Mouse (Mus musculus) embryo, embryonic 11 days (tissue): ENCODE results near the gene Slc17a5.

ENCODE experiments used
- DNase-seq: peaks from one replicate; pipeline ENCODE4 v3.0.0-alpha.2; 2015

Gene Slc17a5

DNA sequence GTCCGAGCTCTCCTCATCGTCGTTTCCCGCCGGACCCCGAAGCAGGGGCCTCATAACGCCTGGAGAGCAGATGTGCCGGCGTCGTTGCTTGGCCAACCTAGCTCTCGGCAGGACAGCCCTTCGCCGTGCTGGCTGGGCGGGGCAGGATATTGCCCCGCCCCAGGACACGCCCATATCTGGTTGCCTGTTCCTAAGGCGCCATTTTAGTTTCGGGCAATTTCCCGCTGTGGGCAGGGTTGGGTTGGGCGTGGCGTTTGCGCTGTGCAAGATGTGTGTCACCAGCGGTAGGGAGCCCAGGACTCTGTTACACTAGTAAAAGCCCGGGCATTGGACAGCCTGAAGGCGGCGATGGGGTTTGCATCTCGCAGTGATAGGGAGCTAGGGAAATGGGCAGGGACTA is at the start of gene Slc17a5:
Slc17a5 (minus strand) TSS at position 128 of the 400 bp plus-strand sequence.
- DNase-seq: peak; percentile 97

DNA sequence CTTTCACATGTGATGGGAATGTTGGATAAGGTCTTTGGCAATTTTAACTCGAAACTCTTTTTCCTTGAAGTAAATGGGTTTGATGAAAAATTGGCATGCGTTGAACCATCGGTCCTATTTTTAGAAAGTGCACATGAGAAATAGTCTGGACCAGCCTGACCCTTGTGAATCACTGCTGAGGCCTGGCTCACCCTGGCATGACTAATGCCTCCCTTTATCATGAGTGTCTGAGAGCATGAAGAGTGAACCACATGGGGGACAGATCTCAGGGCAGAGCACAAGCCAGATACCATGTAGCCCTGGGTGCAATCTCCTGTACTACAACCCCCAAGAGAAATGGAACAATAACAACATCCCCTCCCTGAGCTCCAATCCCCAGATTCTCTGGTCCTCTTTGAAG is 46.1 kb upstream of the Slc17a5 start:
- DNase-seq: no peak

DNA sequence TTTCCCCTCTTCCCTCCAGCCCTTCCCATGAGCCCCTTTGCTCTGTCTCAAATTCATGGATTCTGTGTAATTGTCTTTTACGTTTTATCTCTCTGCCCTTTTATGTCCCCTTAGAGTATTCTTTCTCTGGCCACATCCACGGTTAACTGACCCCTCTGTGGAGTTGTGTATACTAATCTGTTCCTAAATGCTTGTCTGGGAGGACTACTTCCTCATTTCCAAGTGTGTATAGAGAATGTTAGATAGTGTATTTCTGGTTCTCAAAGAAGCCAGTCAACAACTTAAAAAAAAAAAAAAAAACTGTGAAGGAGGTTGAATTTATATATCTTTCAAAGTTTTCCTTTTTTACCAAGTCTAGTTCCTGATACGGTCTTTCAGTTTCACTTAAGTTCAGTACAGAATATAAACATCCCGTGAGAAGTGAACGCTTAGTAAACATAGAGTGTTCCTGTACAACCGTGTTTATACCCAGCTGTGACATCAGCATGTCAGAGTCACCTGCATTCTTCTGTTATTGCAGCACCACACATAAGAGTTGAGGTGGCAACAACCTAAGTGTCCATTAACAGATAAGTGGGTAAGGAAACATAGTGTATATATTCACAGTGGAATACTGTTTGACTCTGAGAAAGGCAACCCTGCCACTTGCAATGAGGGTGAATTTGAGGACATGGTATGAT is 44.1 kb upstream of the Slc17a5 start:
- no peak for DNase-seq

DNA sequence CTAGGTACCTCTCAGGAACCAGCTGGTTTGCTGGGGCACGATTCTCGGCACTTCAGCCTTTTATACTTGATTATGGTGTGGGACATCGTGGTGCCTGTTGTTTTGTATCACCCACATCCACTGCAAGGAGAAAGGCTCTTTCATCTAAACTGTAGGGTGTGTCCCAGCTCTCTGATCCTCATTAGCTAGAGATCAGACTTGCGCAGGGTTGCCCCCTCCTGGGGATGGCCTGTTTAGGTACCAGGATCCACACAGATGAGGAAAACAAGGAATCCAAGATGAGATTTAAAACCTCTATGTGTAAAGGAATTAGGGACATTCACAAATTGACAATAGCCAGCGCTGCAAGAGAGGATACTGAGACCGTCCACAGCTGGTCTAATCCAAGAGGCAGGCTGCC is 42.1 kb upstream of the Slc17a5 start:
- DNase-seq: peak; percentile 29

DNA sequence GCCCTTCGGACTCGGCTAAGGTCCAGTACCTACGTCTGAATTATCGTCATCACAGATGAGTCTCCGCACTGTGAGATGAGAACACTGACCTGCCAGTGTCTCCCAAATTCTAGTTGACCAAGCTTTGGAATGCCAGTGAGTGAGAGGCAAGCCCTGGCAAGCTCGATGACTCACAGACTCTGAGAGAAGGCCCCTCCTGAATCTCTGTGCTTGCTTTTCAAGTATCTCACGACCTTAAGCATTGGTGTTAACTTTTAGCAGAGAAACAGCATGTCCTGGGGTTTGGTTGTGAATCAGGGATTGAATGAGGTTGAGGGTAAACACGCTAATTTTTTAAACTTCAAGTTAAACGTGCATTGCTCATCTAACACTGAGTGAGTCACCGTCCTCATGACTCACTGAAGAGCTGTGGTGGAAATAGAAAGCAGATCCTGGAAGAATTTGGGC is 35.5 kb upstream of the Slc17a5 start:
- no peak for DNase-seq

DNA sequence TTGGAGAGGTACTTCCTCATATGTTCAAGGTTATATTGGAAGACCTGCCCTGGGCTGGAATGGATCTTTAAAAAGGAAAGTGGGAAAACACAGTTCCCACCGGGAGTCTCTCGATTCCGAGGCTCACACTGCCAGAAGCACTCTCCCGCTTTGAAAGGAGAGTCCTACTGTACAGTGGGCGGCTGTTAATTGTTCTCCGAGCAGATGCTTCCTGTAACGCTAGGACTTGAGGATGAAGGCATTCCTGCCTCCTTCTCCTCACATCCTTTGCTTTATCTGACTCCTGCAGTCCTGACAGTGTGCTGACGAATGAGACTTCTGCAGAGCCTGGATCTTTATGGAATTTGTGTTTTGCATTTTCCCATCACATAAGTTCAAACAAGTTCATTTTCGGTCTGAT is 31.4 kb upstream of the Slc17a5 start:
- DNase-seq: no peak

DNA sequence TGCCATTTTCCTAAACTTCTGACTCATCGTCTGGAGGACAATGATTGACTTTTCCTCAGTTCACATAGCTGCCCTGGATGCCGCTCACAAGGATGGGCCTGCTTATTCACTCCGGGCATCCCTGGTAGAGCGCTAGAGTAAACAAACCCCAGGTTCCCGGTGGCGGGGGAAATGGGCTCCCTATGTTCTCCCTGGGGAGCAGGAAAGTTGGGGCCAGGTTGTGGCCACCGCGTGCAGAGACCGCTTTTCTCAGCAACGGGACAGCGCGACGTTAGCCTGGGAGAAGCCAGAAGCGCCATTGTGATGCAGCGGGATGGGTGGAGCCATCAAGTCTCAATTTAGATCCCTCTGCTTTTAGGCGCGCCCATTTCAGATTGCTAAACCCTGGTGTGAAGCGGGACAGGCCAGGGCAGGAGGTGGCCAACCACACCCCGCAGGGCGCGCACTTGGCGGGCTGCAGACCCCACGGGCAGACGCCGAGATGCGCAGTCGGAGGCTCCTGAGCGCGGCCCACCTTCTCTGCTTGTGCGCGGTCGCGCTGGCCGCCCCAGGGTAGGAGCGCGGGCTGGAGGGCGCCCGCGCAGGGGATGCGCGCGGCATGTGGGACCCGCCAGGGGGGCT is 27.7 kb upstream of the Slc17a5 start, which contains the start of gene Cd109:
Cd109 (plus strand) TSS at position 146 of the 621 bp plus-strand sequence.
- DNase-seq: peak; percentile 77

DNA sequence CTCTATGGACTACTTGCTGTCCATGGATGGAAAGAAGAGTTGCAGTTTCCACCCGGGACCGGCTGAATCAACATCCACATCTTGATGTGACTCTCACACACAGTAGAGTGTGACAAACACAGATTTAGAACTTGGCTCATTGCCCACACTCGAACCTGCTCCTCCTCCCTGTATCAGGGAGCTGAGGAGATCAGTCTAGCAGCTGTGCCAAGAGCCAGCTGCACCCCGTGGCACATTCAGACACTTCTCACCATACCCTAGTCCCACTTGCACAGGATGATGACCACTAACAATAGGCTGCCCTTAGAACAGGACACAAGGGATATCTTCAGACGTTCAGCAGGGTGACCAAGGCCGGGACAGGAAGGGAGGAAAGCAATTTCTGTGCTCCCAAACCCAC is 26.4 kb upstream of the Slc17a5 start:
- no peak for DNase-seq

DNA sequence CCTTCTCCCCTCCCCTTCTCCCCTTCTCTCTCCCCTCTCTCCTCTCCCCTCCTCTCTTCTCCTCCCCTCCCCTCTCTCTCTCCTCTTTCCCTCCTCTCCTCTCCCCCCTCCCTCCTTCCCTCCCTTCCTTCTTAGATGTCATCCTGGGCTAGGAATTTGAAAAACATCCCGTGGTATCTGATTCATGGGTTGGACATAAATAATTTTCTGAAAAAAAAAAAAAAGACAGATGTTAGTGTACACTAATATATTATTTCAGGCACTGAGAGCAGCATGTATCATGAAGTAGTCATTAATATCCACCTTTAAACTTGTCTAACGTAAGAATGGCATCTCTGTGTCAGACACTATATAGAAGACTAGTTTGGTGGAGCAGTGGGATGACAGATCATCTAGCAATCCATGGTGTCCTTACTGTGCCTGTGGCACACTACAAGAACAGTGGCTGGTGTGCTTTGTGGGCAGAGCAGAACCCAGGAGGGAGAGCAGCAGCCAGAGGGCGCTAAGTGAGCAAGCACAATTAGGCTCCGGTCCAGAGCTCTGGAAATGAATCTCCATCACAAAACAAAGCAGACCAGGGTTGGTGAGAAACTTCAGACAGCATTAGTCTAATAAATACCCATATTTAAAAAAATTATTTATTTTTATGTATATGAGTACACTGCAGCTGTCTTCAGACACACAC is 13.3 kb upstream of the Slc17a5 start:
- peak; percentile 44 for DNase-seq

DNA sequence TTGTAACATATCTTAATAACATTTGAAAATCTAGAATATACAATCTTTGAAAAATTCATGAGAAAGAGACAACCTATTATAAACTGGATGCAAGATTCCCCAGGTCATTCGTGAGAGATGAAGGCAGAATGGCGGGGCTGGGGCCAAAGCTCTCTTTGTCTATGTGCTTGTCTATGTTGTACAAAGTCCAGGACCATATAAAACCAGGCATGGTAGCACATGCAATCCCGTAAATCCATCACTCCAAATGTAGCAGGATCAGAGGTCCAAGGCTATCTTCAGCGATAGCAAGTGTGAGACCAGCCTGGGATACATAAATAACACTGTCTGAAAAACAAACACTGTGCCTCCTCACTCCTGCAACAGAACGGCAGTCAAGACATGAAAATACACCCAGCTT is 12.1 kb upstream of the Slc17a5 start:
- no peak for DNase-seq

DNA sequence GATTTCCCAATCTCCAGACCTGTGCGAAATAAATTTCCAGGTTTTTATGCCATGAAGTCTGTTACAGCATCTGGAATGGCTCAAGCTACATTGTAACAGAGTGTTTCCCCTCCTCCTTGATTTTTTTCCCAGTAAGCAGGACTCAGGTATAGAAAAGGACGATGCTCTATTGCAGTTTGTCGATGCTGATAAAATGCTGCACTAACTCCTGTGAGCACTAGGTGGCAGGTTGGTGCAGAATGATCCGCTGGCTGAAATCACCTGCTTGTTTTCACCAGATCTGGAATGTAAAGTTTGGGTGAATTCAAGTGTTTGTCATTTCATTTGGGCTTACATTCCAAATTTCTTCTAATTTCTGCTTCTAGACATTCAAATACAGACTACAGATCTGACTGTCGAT is 9.0 kb upstream of the Slc17a5 start:
- DNase-seq: peak; percentile 67

DNA sequence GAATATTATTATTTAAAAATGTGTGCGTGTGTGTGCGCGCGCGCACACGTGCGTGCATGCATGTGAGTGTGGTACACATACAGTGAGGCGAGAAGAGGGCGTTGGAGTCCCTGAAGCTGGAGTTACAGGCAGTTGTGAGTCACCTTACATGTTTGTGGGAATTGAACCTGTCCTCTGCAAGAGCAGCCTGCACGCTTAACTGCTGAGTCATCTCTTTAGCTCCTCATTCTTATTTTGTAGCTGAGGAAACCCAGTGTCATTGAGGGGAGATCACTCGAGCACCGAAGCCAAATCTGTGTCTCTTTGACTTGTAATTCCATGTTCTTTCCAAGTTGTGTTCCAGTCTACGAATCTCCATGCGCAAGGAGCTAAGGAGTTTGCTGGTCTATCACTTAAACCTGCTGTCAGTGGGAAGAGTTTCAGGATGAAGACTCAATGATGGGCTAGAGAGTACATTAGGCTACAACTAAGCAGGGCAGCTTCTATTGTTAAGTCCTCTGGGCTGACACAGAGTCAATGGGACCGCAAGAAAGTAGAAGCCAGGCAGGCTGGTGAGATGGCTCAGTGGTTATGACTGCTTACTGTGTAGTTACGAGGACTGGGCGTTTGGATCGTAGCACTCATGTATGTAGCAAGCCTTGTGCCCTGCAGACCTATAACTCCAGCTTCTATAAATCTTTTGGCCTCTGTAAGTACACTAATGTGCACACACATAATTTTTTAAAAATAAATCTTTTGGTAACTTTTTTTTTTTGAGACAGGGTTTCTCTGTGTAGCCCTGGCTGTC is 8.1 kb upstream of the Slc17a5 start:
- no peak for DNase-seq

DNA sequence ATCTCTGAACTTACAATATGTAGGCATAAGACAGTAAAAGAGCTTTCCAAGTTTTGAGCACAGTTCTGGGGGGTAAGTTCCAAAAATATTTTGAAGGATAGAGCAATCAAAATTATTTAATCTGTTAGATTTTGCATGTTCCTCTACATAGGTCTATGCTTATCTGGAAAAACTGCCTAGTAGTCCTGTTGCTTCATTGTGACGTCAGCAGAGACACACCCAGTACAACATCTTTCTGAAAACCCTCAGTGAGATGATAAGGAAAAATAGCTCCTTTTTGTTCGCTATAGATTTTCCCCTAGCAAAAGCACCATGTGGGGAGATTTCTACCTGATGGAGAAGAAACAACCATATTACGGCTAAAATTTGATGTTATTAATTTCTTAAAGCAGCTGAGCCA is 7.4 kb upstream of the Slc17a5 start:
- no peak for DNase-seq

DNA sequence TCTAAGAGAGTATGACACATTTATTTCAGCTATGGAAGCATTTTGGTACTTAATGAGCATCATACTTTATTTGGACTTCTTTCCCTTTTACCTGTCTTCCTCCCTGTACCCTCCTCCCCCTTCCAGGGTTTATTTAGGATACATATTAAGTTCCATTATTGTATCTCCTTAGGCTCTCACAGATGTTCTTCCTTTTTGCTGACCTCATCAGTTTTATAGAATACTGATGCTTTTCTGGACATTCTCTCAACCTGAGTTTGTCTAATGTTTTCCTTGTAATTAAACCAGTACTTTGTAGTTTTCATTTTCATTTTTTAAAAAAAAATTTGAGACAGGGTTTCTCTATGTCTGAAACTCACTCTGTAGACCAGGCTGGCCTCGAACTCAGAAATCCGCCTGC is 2.6 kb upstream of the Slc17a5 start:
- no peak for DNase-seq

DNA sequence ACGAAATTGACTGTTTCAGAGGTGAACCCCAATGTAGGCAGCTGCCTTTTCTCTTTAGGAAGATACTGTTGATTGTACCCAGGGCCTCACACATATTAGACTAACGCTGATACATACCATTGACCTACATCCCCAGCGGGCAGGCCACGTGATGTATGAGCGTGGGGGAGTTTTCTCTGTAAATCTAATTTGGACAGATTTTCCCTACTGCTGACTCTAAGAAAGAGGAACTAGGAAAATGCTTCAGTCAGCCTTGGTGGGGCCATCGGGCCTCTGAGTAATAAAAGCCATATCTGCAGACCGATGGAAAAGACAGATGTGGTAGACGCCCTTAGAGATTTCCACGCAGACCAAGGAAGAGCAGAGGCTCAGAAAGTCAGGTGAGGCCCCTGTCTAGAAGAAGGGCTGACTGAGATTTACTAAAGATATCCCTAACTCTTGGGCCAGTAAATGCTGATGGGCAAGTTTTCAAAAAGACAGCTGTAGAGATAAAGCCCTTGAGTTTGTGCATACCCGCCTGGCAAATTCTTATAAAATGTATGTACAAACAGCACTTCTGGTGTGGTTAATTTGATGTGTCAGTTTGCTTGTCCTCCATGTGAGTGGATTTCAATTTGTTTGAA is 681 bp upstream of the Slc17a5 start:
- DNase-seq: peak; percentile 23

DNA sequence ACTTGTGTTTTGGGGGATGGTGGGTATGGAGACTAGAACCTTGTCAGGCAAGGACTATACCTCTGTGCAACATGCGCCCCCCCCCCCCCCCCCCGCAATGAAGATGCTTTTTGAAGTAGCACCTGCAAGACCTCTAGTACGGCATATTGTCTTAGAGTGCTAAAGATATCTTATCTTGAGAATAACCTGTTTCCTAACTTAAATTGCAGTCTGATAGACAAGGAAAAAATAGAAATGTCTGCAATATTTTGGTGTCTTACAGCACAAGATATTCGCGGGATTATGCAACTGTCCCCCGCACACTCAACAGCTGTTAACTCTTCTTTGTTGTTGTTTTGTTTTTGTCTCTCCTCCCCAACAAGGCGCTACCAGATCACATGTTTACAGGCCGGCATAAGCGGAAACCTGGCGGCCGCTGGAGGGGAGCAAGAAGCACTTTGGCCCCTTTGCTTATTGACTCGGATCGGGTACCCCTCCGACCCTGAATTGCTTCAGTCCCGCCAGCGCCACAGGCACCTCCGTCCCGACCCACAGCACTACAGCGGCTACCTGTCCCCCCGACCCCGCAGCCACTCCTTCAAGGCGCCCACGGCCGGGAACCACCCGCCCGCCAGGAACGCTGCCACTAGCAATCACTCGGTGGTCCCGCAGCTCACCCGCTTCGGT is 490 bp downstream of the Slc17a5 start:
- no peak for DNase-seq

DNA sequence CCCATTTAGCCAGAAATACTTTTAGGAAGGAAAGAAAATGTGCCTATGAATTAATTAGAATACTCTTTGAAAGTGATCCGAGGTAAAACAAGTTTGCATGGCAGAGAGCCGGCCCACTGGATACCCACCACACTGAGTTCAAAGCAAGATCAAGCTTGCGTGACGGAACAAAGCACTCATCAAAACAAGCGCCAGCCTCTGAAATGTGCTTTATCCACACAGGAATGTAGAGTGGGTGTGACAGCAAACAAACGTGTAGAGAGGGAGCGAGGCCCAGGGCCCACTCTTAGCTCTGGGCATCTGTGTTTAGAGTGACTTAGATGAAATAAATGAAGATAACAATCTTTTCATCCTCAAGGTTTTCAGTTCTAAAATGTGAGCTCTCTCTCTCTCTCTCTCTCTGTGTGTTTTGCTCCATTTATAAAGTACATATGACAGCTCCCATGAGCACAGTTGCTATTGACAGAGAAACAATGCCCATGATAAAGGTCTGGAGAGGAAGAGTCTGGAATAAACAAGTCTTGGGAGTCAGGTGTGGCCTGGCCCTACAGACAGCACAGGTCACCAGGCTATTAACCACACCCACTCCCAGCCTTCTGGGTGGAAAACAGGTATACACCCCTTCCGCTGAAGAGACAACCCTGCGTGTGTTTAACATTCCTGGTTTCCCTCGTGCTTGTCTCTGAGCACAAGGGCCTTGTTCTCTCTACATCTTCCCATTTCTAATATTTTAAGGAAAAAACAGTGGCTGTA is 8.0 kb downstream of the Slc17a5 start:
- no peak for DNase-seq

DNA sequence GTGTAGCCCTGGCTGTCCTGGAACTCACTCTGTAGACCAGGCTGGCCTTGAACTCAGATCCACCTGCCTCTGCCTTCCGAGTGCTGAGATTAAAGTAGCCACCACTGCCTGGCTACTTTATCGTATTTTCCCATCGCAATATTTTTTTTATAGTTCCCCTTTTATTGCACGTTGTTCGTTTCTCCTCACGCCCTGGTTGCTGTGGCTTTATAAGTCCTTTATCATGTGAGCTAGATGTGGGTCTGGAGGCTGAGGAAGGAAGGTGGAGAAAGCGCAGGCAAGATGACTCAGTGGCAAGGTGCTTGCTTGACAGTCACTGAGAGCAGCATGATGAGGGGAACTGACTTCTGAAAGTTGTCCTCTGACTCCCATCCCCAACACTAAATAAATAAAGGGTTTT is 9.0 kb downstream of the Slc17a5 start:
- DNase-seq: no peak

DNA sequence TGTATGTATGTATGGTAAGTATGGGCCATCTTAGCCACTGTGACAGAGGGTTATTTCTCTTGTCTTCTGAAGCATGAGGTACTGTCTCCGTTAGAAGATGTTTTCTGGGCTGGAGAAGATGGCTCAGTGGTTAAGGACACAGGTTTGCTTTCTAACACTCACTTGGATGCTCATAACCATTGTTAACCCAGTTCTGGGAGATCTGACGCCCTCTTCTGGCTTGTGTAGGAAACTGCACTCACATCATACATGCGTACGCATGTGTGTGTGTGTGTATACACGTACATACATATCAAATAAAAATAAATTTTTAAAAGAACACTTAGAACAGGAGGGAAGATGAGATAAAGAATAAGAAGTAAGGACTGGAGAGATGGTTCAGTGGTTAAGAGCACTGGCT is 11.4 kb downstream of the Slc17a5 start:
- DNase-seq: no peak

DNA sequence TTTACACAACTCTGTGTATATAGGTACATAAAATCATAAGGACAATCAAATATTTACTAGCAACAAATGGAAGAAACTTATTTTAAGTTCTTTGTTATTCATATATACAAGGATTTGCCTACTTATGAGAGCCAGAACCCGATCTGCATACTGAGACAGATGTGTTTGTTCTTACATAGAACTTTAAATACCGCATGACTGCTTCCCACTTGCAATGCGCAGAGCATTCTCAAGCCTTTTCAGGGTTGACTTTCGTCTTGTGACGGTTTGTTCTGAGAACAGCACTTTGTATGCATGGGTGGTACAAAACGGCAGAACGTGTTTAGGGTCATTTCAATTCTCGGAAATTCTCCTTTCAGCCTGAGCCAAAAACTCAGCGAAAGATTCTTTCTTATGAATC is 17.9 kb downstream of the Slc17a5 start:
- no peak for DNase-seq

DNA sequence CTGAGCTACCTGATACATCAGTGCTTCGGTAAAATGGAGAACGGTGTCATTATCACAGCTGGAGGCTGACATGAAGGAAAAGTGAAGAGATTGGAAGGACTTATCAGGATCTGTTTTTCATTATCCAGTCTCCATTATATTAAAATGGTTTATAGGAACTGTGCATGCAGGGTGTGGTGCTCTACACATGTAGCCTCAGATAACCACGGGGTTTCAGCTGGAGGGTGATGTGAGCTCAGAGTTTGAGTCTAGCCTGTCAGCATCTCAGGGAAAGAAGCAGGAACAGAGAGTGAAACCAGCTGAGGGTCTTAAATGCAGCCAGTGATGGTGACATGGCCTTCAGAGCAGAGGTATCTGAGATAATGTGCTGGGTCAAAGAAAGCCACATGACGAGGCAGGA is 28.4 kb downstream of the Slc17a5 start:
- no peak for DNase-seq
